Mouse (Mus musculus): ENCODE results near the gene Lpcat2b.

- no peak for TF ChIP-seq GATA1 (IDR thresholded peaks at IDR 0.05; ENCODE audit: low read length)
- no peak for TF ChIP-seq TAL1 (IDR thresholded peaks at IDR 0.05; ENCODE audit: low read length)
Observed at GRCm38 (mm10) chr5:107402436-107402835, 28.9 kb upstream of the Lpcat2b start, which contains the start of gene Ephx4.
